Mouse (Mus musculus): Measurements from ENCODE around the gene Pmpcb. TPM values are rescaled to one million over a fixed set of nuclear protein-coding genes. Genes with fewer than 3 reads are reported as not detected.
"Not testable (repeated sequence)": the region's sequence is repeated elsewhere in the genome, so short reads cannot be mapped to it uniquely, and the experiment has no call there.

The Pmpcb gene
- polyA plus RNA-seq, 1 experiment from 2014 or later, result 89.1 TPM

GRCm38 (mm10) chr5:21706546-21706945 is 30.4 kb upstream of the Pmpcb start:
- no peak overlapping the region for H3K27ac ChIP-seq
- no peaks in the 10 kb centered on the region for H3K4me1 ChIP-seq
- ATAC-seq (ENCODE audit: insufficient number of reproducible peaks, insufficient read depth, low FRiP score, low TSS enrichment), result no peak
- H3K9ac ChIP-seq, result no peak overlapping the region
- no peaks in the 10 kb centered on the region for H3K36me3 ChIP-seq
- H3K27me3 ChIP-seq, result no peaks in the 10 kb centered on the region
- H3K4me2 ChIP-seq (replicated peaks), result no peak overlapping the region
- H3K4me3 ChIP-seq, result no peak overlapping the region
- 89% methylated on average over 4 of the region's 4 CpGs for WGBS
- no peaks in the 10 kb centered on the region for H3K9me3 ChIP-seq

- ATAC-seq (ENCODE audit: insufficient number of reproducible peaks, insufficient read depth, low FRiP score, low TSS enrichment); H3K27ac ChIP-seq; H3K27me3 ChIP-seq; H3K36me3 ChIP-seq; H3K4me1 ChIP-seq; H3K4me2 ChIP-seq (replicated peaks); H3K4me3 ChIP-seq; H3K9me3 ChIP-seq; H3K9ac ChIP-seq: not testable (repeated sequence)
- 87% methylated on average over 8 of the region's 8 CpGs for WGBS
Measured at GRCm38 (mm10) chr5:21708011-21708410, 28.9 kb upstream of the Pmpcb start.

- H3K9me3 ChIP-seq, result no peaks in the 10 kb centered on the region
- H3K4me2 ChIP-seq (replicated peaks), result no peak overlapping the region
- H3K27me3 ChIP-seq, result no peaks in the 10 kb centered on the region
- H3K4me1 ChIP-seq, result no peaks in the 10 kb centered on the region
- no peak overlapping the region for H3K27ac ChIP-seq
- whole genome bisulfite sequencing, result 80% methylated on average over 13 of the region's 13 CpGs
- no peak overlapping the region for H3K9ac ChIP-seq
- ATAC-seq (ENCODE audit: insufficient number of reproducible peaks, insufficient read depth, low FRiP score, low TSS enrichment), result no peak
- no peaks in the 10 kb centered on the region for H3K36me3 ChIP-seq
- H3K4me3 ChIP-seq, result no peak overlapping the region
Measured at GRCm38 (mm10) chr5:21712127-21712715, 24.7 kb upstream of the Pmpcb start.

GRCm38 (mm10) chr5:21714447-21714846 is 22.5 kb upstream of the Pmpcb start:
- H3K27ac ChIP-seq, result no peak overlapping the region
- H3K27me3 ChIP-seq, result no peaks in the 10 kb centered on the region
- no peaks in the 10 kb centered on the region for H3K36me3 ChIP-seq
- ATAC-seq (ENCODE audit: insufficient number of reproducible peaks, insufficient read depth, low FRiP score, low TSS enrichment), result no peak
- no peaks in the 10 kb centered on the region for H3K9me3 ChIP-seq
- H3K4me2 ChIP-seq (replicated peaks), result no peak overlapping the region
- 90% methylated on average over 4 of the region's 4 CpGs for WGBS
- H3K4me3 ChIP-seq, result no peak overlapping the region
- H3K4me1 ChIP-seq, result no peaks in the 10 kb centered on the region
- no peak overlapping the region for H3K9ac ChIP-seq

GRCm38 (mm10) chr5:21717165-21717715 is 19.7 kb upstream of the Pmpcb start:
- Histone ChIP-seq H3K4me1 (no peaks in the 10 kb centered on the region), H3K27ac (no peak overlapping the region), H3K4me2 (replicated peaks) (no peak overlapping the region), H3K9ac (no peak overlapping the region), H3K9me3 (no peaks in the 10 kb centered on the region), H3K4me3 (no peak overlapping the region), H3K36me3 (no peaks in the 10 kb centered on the region), H3K27me3 (no peaks in the 10 kb centered on the region)
- WGBS, result 87% methylated on average over 10 of the region's 10 CpGs
- no peak for ATAC-seq (ENCODE audit: insufficient number of reproducible peaks, insufficient read depth, low FRiP score, low TSS enrichment)

GRCm38 (mm10) chr5:21718546-21718945 is 18.4 kb upstream of the Pmpcb start:
- no peaks in the 10 kb centered on the region for H3K36me3 ChIP-seq
- H3K9ac ChIP-seq, result no peak overlapping the region
- 89% methylated on average over 5 of the region's 5 CpGs for WGBS
- no peaks in the 10 kb centered on the region for H3K27me3 ChIP-seq
- no peak overlapping the region for H3K4me2 ChIP-seq (replicated peaks)
- no peak overlapping the region for H3K4me3 ChIP-seq
- no peaks in the 10 kb centered on the region for H3K9me3 ChIP-seq
- ATAC-seq (ENCODE audit: insufficient number of reproducible peaks, insufficient read depth, low FRiP score, low TSS enrichment), result no peak
- no peaks in the 10 kb centered on the region for H3K4me1 ChIP-seq
- no peak overlapping the region for H3K27ac ChIP-seq

GRCm38 (mm10) chr5:21719209-21719608 is 17.7 kb upstream of the Pmpcb start:
- Histone ChIP-seq H3K27ac (no peak overlapping the region), H3K4me2 (replicated peaks) (no peak overlapping the region)
- WGBS, result 83% methylated on average over 2 of the region's 2 CpGs

GRCm38 (mm10) chr5:21724427-21724826 is 12.5 kb upstream of the Pmpcb start:
- H3K9ac ChIP-seq, result no peak overlapping the region
- H3K4me3 ChIP-seq, result no peak overlapping the region
- WGBS, result 54% methylated on average over 1 of the region's 1 CpGs
- H3K27me3 ChIP-seq, result no peaks in the 10 kb centered on the region
- ATAC-seq (ENCODE audit: insufficient number of reproducible peaks, insufficient read depth, low FRiP score, low TSS enrichment), result no peak
- H3K4me1 ChIP-seq, result 0 out of 2 replicates have a peak, but pooled peaks cover 3% of the 10 kb centered on the region
- no peak overlapping the region for H3K4me2 ChIP-seq (replicated peaks)
- no peaks in the 10 kb centered on the region for H3K36me3 ChIP-seq
- H3K27ac ChIP-seq, result peak overlapping the region; percentile 48; the same call in 1 of the 2 replicates
- no peaks in the 10 kb centered on the region for H3K9me3 ChIP-seq

More at GRCm38 (mm10) chr5:21719209-21719608, 17.7 kb upstream of the Pmpcb start:
- Histone ChIP-seq H3K9ac (no peak overlapping the region), H3K36me3 (no peaks in the 10 kb centered on the region), H3K4me1 (0 out of 2 replicates have a peak, but pooled peaks cover 3% of the 10 kb centered on the region), H3K9me3 (no peaks in the 10 kb centered on the region), H3K4me3 (no peak overlapping the region), H3K27me3 (no peaks in the 10 kb centered on the region)
- ATAC-seq (ENCODE audit: insufficient number of reproducible peaks, insufficient read depth, low FRiP score, low TSS enrichment), result no peak

- 49% methylated on average over 7 of the region's 7 CpGs for WGBS
- no peak for ATAC-seq (ENCODE audit: insufficient number of reproducible peaks, insufficient read depth, low FRiP score, low TSS enrichment)
- Histone ChIP-seq H3K4me2 (replicated peaks) (no peak overlapping the region), H3K9me3 (no peaks in the 10 kb centered on the region), H3K36me3 (no peaks in the 10 kb centered on the region), H3K4me3 (no peak overlapping the region), H3K4me1 (0 out of 2 replicates have a peak, but pooled peaks cover 3% of the 10 kb centered on the region), H3K27ac (peak overlapping the region; percentile 48; the same call in 1 of the 2 replicates), H3K27me3 (no peaks in the 10 kb centered on the region), H3K9ac (no peak overlapping the region)
Measured at GRCm38 (mm10) chr5:21724872-21725271, 12.1 kb upstream of the Pmpcb start.

- Histone ChIP-seq H3K36me3 (no peaks in the 10 kb centered on the region), H3K4me1 (0 out of 2 replicates have a peak, but pooled peaks cover under 1% of the 10 kb centered on the region), H3K27me3 (no peaks in the 10 kb centered on the region), H3K9me3 (no peaks in the 10 kb centered on the region), H3K9ac (no peak overlapping the region), H3K27ac (no peak overlapping the region), H3K4me2 (replicated peaks) (no peak overlapping the region), H3K4me3 (no peak overlapping the region)
- WGBS, result 76% methylated on average over 5 of the region's 5 CpGs
- ATAC-seq (ENCODE audit: insufficient number of reproducible peaks, insufficient read depth, low FRiP score, low TSS enrichment), result no peak
Measured at GRCm38 (mm10) chr5:21729107-21729506, 7.8 kb upstream of the Pmpcb start.

GRCm38 (mm10) chr5:21732177-21732911 is 4.6 kb upstream of the Pmpcb start:
- H3K4me2 ChIP-seq (replicated peaks), result no peak overlapping the region
- no peaks in the 10 kb centered on the region for H3K27me3 ChIP-seq
- H3K4me3 ChIP-seq, result no peak overlapping the region
- no peak overlapping the region for H3K9ac ChIP-seq
- peak; percentile 35; the same call in 1 of the 2 replicates for ATAC-seq (ENCODE audit: insufficient number of reproducible peaks, insufficient read depth, low FRiP score, low TSS enrichment)
- H3K27ac ChIP-seq, result 0 out of 2 replicates have a peak overlapping the region, but pooled peaks have one; percentile 23
- H3K9me3 ChIP-seq, result no peaks in the 10 kb centered on the region
- no peaks in the 10 kb centered on the region for H3K36me3 ChIP-seq
- H3K4me1 ChIP-seq, result no peaks in the 10 kb centered on the region
- 65% methylated on average over 3 of the region's 3 CpGs for WGBS

- 0 out of 2 replicates have a peak overlapping the region, but pooled peaks have one; percentile 23 for H3K27ac ChIP-seq
- H3K27me3 ChIP-seq, result no peaks in the 10 kb centered on the region
- no peaks in the 10 kb centered on the region for H3K9me3 ChIP-seq
- H3K36me3 ChIP-seq, result no peaks in the 10 kb centered on the region
- H3K4me1 ChIP-seq, result peaks cover 4% of the 10 kb centered on the region
- H3K4me3 ChIP-seq, result no peak overlapping the region
- peak; percentile 74; the same call in 1 of the 2 replicates for ATAC-seq (ENCODE audit: insufficient number of reproducible peaks, insufficient read depth, low FRiP score, low TSS enrichment)
- no peak overlapping the region for H3K9ac ChIP-seq
- WGBS, result 36% methylated on average over 8 of the region's 8 CpGs
- H3K4me2 ChIP-seq (replicated peaks), result no peak overlapping the region
Measured at GRCm38 (mm10) chr5:21732930-21733329, 4.0 kb upstream of the Pmpcb start.

Data from embryonic facial prominence, embryonic 12.5 days (tissue).